Mouse (Mus musculus) MEL (cell line): Measurements from ENCODE around the gene Zfc3h1.

Experiments
- CTCF ChIP-seq, 3 experiments: IDR thresholded peaks in 2 of 3; conservative IDR thresholded peaks in 1 of 3; 2 replicates each; pipeline ENCODE4 v1.5.1; 2011 to 2012; ENCODE audit warnings: low read length in 3 of 3, low read depth in 2 of 3, mild to moderate bottlenecking in 2 of 3, improper control_type of control experiment in 1 of 3, inconsistent platforms in 1 of 3, mixed read lengths in 1 of 3, moderate library complexity in 1 of 3; ENCODE audit not compliant: control insufficient read depth in 1 of 3, insufficient read depth in 1 of 3, poor library complexity in 1 of 3, severe bottlenecking in 1 of 3
- EP300 ChIP-seq, 2 experiments: IDR thresholded peaks; 2 replicates each; pipeline ENCODE4 v1.6.1; 2011; ENCODE audit warnings: improper control_type of control experiment in 2 of 2, low read length in 2 of 2, low read depth in 1 of 2, mild to moderate bottlenecking in 1 of 2
- ETS1 ChIP-seq: IDR thresholded peaks from 2 replicates; pipeline ENCODE4 v1.6.1; 2012; ENCODE audit warnings: low read depth, mild to moderate bottlenecking, inconsistent platforms, low read length, improper control_type of control experiment, moderate library complexity
- GATA1 ChIP-seq: IDR thresholded peaks from 2 replicates; pipeline ENCODE4 v1.6.1; 2011; ENCODE audit warnings: low read depth, low read length, improper control_type of control experiment
- MYC ChIP-seq: IDR thresholded peaks from 2 replicates; pipeline ENCODE4 v1.6.1; 2011; ENCODE audit warnings: low read depth, mild to moderate bottlenecking, low read length, improper control_type of control experiment, moderate library complexity
- POLR2A ChIP-seq, 2 experiments: IDR thresholded peaks; 2 replicates each; pipeline ENCODE4 v1.6.1; 2011 to 2012; ENCODE audit warnings: low read length in 2 of 2, mild to moderate bottlenecking in 2 of 2, control low read depth in 1 of 2, improper control_type of control experiment in 1 of 2, low read depth in 1 of 2, moderate library complexity in 1 of 2; ENCODE audit not compliant: control insufficient read depth in 1 of 2, insufficient read depth in 1 of 2, poor library complexity in 1 of 2
- POLR2AphosphoS2 ChIP-seq: IDR thresholded peaks from 2 replicates; pipeline ENCODE4 v1.6.1; 2011; ENCODE audit warnings: low read length, improper control_type of control experiment
- POLR2AphosphoS5 ChIP-seq: IDR thresholded peaks from 2 replicates; pipeline ENCODE4 v1.6.1; 2012; ENCODE audit warnings: low read depth, borderline replicate concordance, mild to moderate bottlenecking, inconsistent platforms, low read length, moderate library complexity, mixed read lengths
- ZC3H11A ChIP-seq: IDR thresholded peaks from 2 replicates; pipeline ENCODE4 v1.6.1; 2012; ENCODE audit warnings: low read depth, mild to moderate bottlenecking, inconsistent platforms, low read length, improper control_type of control experiment
- ZNF384 ChIP-seq: IDR thresholded peaks from 2 replicates; pipeline ENCODE4 v1.6.1; 2012; ENCODE audit warnings: low read depth, mild to moderate bottlenecking, inconsistent platforms, low read length, improper control_type of control experiment

- TF ChIP-seq POLR2A (IDR thresholded peaks at IDR 0.05; ENCODE audit: control insufficient read depth in 1 of 2, insufficient read depth in 1 of 2, low read depth in 1 of 2, low read length in 2 of 2, poor library complexity in 1 of 2) (no peak), EP300 (IDR thresholded peaks at IDR 0.05; ENCODE audit: low read depth in 1 of 2, low read length in 2 of 2) (no peak), POLR2AphosphoS5 (no peak), ZNF384 (no peak), ZC3H11A (no peak), GATA1 (no peak), POLR2AphosphoS2 (no peak), ETS1 (no peak), CTCF (IDR thresholded peaks at IDR 0.05 in 2 of 3, conservative IDR thresholded peaks at IDR 0.05 in 1 of 3; ENCODE audit: control insufficient read depth in 1 of 3, insufficient read depth in 1 of 3, low read depth in 2 of 3, low read length in 3 of 3, poor library complexity in 1 of 3, severe bottlenecking in 1 of 3) (no peak), MYC (no peak)
Measured at GRCm38 (mm10) chr10:115470621-115471334, 86.0 kb downstream of the Zfc3h1 start.
